ENCODE assay signal across 8 mouse cellular contexts in the genomic region with DNA sequence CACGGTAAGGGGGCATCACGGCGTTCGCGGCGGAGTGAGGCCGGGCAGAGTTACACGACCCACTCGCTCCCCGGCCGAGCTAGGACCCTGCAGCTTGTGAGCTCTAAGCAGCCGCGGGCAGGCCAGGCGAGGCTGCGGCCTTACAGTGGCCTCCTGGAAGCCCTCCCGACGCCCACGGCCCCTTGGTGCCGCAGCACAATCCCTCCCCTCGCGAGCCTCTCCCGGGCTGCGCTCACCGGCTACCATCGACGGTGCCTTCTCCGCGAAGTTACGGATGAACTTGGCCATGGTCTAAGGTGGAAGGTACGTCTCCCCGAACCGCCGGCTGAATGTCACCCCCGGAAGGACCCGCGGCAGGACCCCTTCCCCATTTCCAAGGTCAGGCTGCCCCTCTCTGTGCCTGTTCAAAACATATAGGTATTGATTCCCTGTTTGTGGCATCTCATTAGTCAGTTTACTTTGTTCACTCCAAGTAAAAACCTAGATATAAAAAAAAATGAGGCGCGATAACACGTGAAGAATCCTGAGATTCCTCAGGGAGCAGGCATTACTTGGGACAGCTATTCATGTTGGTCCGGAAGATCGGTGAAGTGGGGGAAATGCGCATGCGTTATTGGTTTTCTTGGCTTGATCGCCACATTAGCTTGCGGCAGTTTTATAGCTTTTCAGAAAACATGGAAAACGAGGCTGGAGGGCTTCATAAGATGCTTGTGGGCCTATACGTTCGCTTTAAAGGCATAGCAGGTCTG. TPM values are rescaled to one million over a fixed set of nuclear protein-coding genes. Genes with fewer than 3 reads are reported as not detected.
DNase-seq lines count a peak whose midpoint lies in the region; ATAC-seq lines count a peak whose summit lies in the region.

A gene (minus strand): TSS at position 369 of the 749 bp plus-strand sequence.

- peak within 1 kb of the TSS; percentile 87 to 88 for H3K27ac ChIP-seq in heart, embryonic 14.5 days (replicated peaks in 1 of 2; ENCODE audit: control insufficient read depth in 1 of 2, insufficient read depth in 1 of 2, low read depth in 2 of 2, low read length in 2 of 2)
- H3K27ac ChIP-seq in liver, embryonic 13.5 days, result peak within 1 kb of the TSS; percentile 90
- H3K27ac ChIP-seq in stomach, embryonic 16.5 days (ENCODE audit: low read length), result peak within 1 kb of the TSS; percentile 97

- H3K4me3 ChIP-seq in heart, embryonic 14.5 days (ENCODE audit: control insufficient read depth in 1 of 2, insufficient read depth in 1 of 2, low read depth in 1 of 2, low read length in 2 of 2), result peak within 1 kb of the TSS; percentile 88 to 91
- peak within 1 kb of the TSS; percentile 95 for H3K4me3 ChIP-seq in liver, embryonic 13.5 days (replicated peaks)
- H3K4me3 ChIP-seq in stomach, embryonic 16.5 days (replicated peaks; ENCODE audit: low read length), result peak within 1 kb of the TSS; percentile 99

- H3K36me3 ChIP-seq in heart, embryonic 14.5 days (ENCODE audit: control insufficient read depth, insufficient read depth, low read length), result peaks cover under 1% of the 10 kb centered on the region; the same call in 1 of the 2 replicates
- no peaks in the 10 kb centered on the region for H3K36me3 ChIP-seq in liver, embryonic 13.5 days
- H3K36me3 ChIP-seq in stomach, embryonic 16.5 days (ENCODE audit: control insufficient read depth, insufficient read depth, low read length), result no peaks in the 10 kb centered on the region

- no peaks in the 10 kb centered on the region for H3K9me3 ChIP-seq in heart, embryonic 14.5 days (ENCODE audit: control insufficient read depth, low read length)
- no peaks in the 10 kb centered on the region for H3K9me3 ChIP-seq in liver, embryonic 13.5 days (replicated peaks)
- no peaks in the 10 kb centered on the region for H3K9me3 ChIP-seq in stomach, embryonic 16.5 days (replicated peaks; ENCODE audit: control insufficient read depth, low read length)

- peak within 1 kb of the TSS; percentile 90 for H3K9ac ChIP-seq in heart, embryonic 14.5 days (ENCODE audit: low read length)
- H3K9ac ChIP-seq in liver, embryonic 13.5 days, result peak within 1 kb of the TSS; percentile 98
- H3K9ac ChIP-seq in stomach, embryonic 16.5 days (ENCODE audit: low read length), result peak within 1 kb of the TSS; percentile 96

- DNase-seq in c-Kit-negative CD71-positive TER-119-positive erythroid progenitor cells, embryonic 14.5 days (ENCODE audit: low read depth, low spot score), result peak; percentile 92
- DNase-seq in fibroblast of lung, adult 2 months (ENCODE audit: low read depth), result peak; percentile 95
- peak; percentile 92 for DNase-seq in kidney, postnatal 14 days
- DNase-seq in liver, embryonic 13.5 days, result peak; percentile 78
- peak; percentile 85 for DNase-seq in neural tube, embryonic 10.5 days (ENCODE audit: extremely low spot score, low spot score)

- WGBS in heart, embryonic 14.5 days, result under 1% methylated on average over 48 of the region's 48 CpGs
- WGBS in liver, embryonic 13.5 days (ENCODE audit: insufficient replicate concordance), result under 1% methylated on average over 48 of the region's 48 CpGs
- WGBS in stomach, embryonic 16.5 days, result 0% methylated on average over 48 of the region's 48 CpGs

- peak; percentile 71 for ATAC-seq in CD4-positive, CD25-positive, alpha-beta regulatory T cell, adult 4 months
- peak; percentile 86 for ATAC-seq in heart, embryonic 14.5 days (ENCODE audit: insufficient number of reproducible peaks, insufficient read depth, low FRiP score, low read depth)
- ATAC-seq in liver, embryonic 13.5 days (ENCODE audit: low read depth), result peak; percentile 77
- peak; percentile 89 for ATAC-seq in stomach, embryonic 16.5 days (ENCODE audit: insufficient read depth, low FRiP score)

- H3K4me2 ChIP-seq in heart, embryonic 14.5 days (ENCODE audit: low read length), result peak within 1 kb of the TSS; percentile 71
- H3K4me2 ChIP-seq in liver, embryonic 13.5 days, result peak within 1 kb of the TSS; percentile 71
- H3K4me2 ChIP-seq in stomach, embryonic 16.5 days (ENCODE audit: low read depth, low read length), result peak within 1 kb of the TSS; percentile 68

- H3K4me1 ChIP-seq in heart, embryonic 14.5 days (ENCODE audit: control insufficient read depth in 2 of 2, insufficient read depth in 2 of 2, low read length in 2 of 2), result peaks cover 0 to 7% of the 10 kb centered on the region in 2 experiments; a peak in 2 of 4 replicates
- peaks cover 31% of the 10 kb centered on the region for H3K4me1 ChIP-seq in liver, embryonic 13.5 days (replicated peaks)
- H3K4me1 ChIP-seq in stomach, embryonic 16.5 days (ENCODE audit: control insufficient read depth, insufficient read depth, low read length), result peaks cover 10% of the 10 kb centered on the region

- no peaks in the 10 kb centered on the region for H3K27me3 ChIP-seq in heart, embryonic 14.5 days (ENCODE audit: control insufficient read depth, insufficient read depth, low read length)
- no peaks in the 10 kb centered on the region for H3K27me3 ChIP-seq in liver, embryonic 13.5 days
- no peaks in the 10 kb centered on the region for H3K27me3 ChIP-seq in stomach, embryonic 16.5 days (ENCODE audit: control insufficient read depth, insufficient read depth, low read length)

RNA-seq across cellular contexts. Expression of the gene that starts here (rescaled TPM):
- 100 to 1,000 TPM; 416 to 524 TPM for polyA plus RNA-seq in CD4-positive, CD25-positive, alpha-beta regulatory T cell, adult 4 months (2017; shearing (Covaris generic))
- polyA plus RNA-seq in heart, embryonic 14.5 days (2014; fragmentation: Nextera tagmentation; extraction: Ambion mirVana), result 1,362 and 1,405 TPM in 2 replicates
- polyA plus RNA-seq in liver, embryonic 13.5 days (2015; fragmentation: Nextera tagmentation; extraction: Ambion mirVana), result 546 and 569 TPM in 2 replicates
- polyA plus RNA-seq in stomach, embryonic 16.5 days (2015; fragmentation: Nextera tagmentation; extraction: Ambion mirVana), result 660 and 783 TPM in 2 replicates

Comparison
In these comparisons a context has a peak if more than half of its experiments do, and no peak if none do; other contexts are left out.
1. Peak in every context shown above with its lines: DNase-seq, ATAC-seq, H3K4me3 ChIP-seq and H3K27ac ChIP-seq.